Mouse (Mus musculus): ENCODE results near the gene Csrnp3.

Gene Csrnp3

GRCm38 (mm10) chr2:65870919-65871582 is 25.5 kb downstream of the Csrnp3 start:
- no peak for DNase-seq

GRCm38 (mm10) chr2:65891590-65891989 is 46.0 kb downstream of the Csrnp3 start:
- DNase-seq, result no peak

- no peak for DNase-seq
Measured at GRCm38 (mm10) chr2:65893241-65893640, 47.7 kb downstream of the Csrnp3 start.

GRCm38 (mm10) chr2:65894299-65894698 is 48.7 kb downstream of the Csrnp3 start:
- no peak for DNase-seq

GRCm38 (mm10) chr2:65896542-65896941 is 51.0 kb downstream of the Csrnp3 start:
- DNase-seq, result no peak

- no peak for DNase-seq
Measured at GRCm38 (mm10) chr2:65897084-65897483, 51.5 kb downstream of the Csrnp3 start.

- DNase-seq, result no peak
Measured at GRCm38 (mm10) chr2:65899478-65899877, 53.9 kb downstream of the Csrnp3 start.

GRCm38 (mm10) chr2:65908526-65908925 is 63.0 kb downstream of the Csrnp3 start:
- no peak for DNase-seq

GRCm38 (mm10) chr2:65909724-65910521 is 64.4 kb downstream of the Csrnp3 start:
- DNase-seq, result no peak

- DNase-seq, result no peak
Measured at GRCm38 (mm10) chr2:65915994-65916393, 70.4 kb downstream of the Csrnp3 start.

GRCm38 (mm10) chr2:65920651-65921412 is 75.3 kb downstream of the Csrnp3 start:
- DNase-seq, result no peak

- no peak for DNase-seq
Measured at GRCm38 (mm10) chr2:65925363-65925941, 79.9 kb downstream of the Csrnp3 start.

- no peak for DNase-seq
Measured at GRCm38 (mm10) chr2:65926935-65927708, 81.6 kb downstream of the Csrnp3 start.

GRCm38 (mm10) chr2:65929286-65929685 is 83.7 kb downstream of the Csrnp3 start:
- no peak for DNase-seq

- no peak for DNase-seq
Measured at GRCm38 (mm10) chr2:65929927-65930326, 84.4 kb downstream of the Csrnp3 start.

GRCm38 (mm10) chr2:65931313-65931712 is 85.7 kb downstream of the Csrnp3 start:
- DNase-seq, result no peak

GRCm38 (mm10) chr2:65931841-65932311 is 86.3 kb downstream of the Csrnp3 start:
- DNase-seq, result no peak

- no peak for DNase-seq
Measured at GRCm38 (mm10) chr2:65934099-65934498, 88.5 kb downstream of the Csrnp3 start.

- no peak for DNase-seq
Measured at GRCm38 (mm10) chr2:65938900-65939299, 93.3 kb downstream of the Csrnp3 start.

- DNase-seq, result no peak
Measured at GRCm38 (mm10) chr2:65940351-65940750, 94.8 kb downstream of the Csrnp3 start.

GRCm38 (mm10) chr2:65942346-65942745 is 96.8 kb downstream of the Csrnp3 start:
- DNase-seq, result no peak

- DNase-seq, result no peak
Measured at GRCm38 (mm10) chr2:65948808-65949207, 103.2 kb downstream of the Csrnp3 start.
